Mouse (Mus musculus): ENCODE measurements around the gene Rsph10b. TPM values are rescaled to one million over a fixed set of nuclear protein-coding genes. Genes with fewer than 3 reads are reported as not detected.

The Rsph10b gene
- 1 to 10 TPM; 4.0 to 6.2 (median 5.0) TPM for total RNA-seq (2022)

GRCm38 (mm10) chr5:143932831-143933230, at the start of gene Rsph10b:
TSS of gene Rsph10b (plus strand) at chr5:143933035.
- no peak for DNase-seq (ENCODE audit: low spot score in 2 of 2)

GRCm38 (mm10) chr5:143885274-143885673, 47.6 kb upstream of the Rsph10b start:
- DNase-seq (ENCODE audit: low spot score in 2 of 2), result no peak

GRCm38 (mm10) chr5:143890741-143891140, 42.1 kb upstream of the Rsph10b start:
- no peak for DNase-seq (ENCODE audit: low spot score in 2 of 2)

GRCm38 (mm10) chr5:143892255-143892886, 40.5 kb upstream of the Rsph10b start:
- no peak for DNase-seq (ENCODE audit: low spot score in 2 of 2)

GRCm38 (mm10) chr5:143893396-143893795, 39.4 kb upstream of the Rsph10b start:
- DNase-seq (ENCODE audit: low spot score in 2 of 2), result no peak

- no peak for DNase-seq (ENCODE audit: low spot score in 2 of 2)
Observed at GRCm38 (mm10) chr5:143897635-143898330, 35.1 kb upstream of the Rsph10b start, which contains the start of gene Ankrd61. TSS of gene Ankrd61 (minus strand) at chr5:143897685.

- DNase-seq (ENCODE audit: low spot score in 2 of 2), result peak in 1 of 2 experiments; percentile 20
Observed at GRCm38 (mm10) chr5:143902111-143902510, 30.7 kb upstream of the Rsph10b start.

GRCm38 (mm10) chr5:143903813-143904212, 29.0 kb upstream of the Rsph10b start:
- no peak for DNase-seq (ENCODE audit: low spot score in 2 of 2)

- no peak for DNase-seq (ENCODE audit: low spot score in 2 of 2)
Observed at GRCm38 (mm10) chr5:143906429-143906828, 26.4 kb upstream of the Rsph10b start.

- no peak for DNase-seq (ENCODE audit: low spot score in 2 of 2)
Observed at GRCm38 (mm10) chr5:143908926-143909325, 23.9 kb upstream of the Rsph10b start.

- peak; percentile 90 to 98 for DNase-seq (ENCODE audit: low spot score in 2 of 2)
Observed at GRCm38 (mm10) chr5:143909417-143910400, 23.1 kb upstream of the Rsph10b start, which contains the start of the genes Aimp2 and Pms2. TSS of gene Aimp2 (minus strand) at chr5:143909847. TSS of gene Pms2 (plus strand) at chr5:143909964.

- no peak for DNase-seq (ENCODE audit: low spot score in 2 of 2)
Observed at GRCm38 (mm10) chr5:143916221-143916620, 16.6 kb upstream of the Rsph10b start.

GRCm38 (mm10) chr5:143917418-143917817, 15.4 kb upstream of the Rsph10b start:
- no peak for DNase-seq (ENCODE audit: low spot score in 2 of 2)

- DNase-seq (ENCODE audit: low spot score in 2 of 2), result no peak
Observed at GRCm38 (mm10) chr5:143918120-143918519, 14.7 kb upstream of the Rsph10b start.

- no peak for DNase-seq (ENCODE audit: low spot score in 2 of 2)
Observed at GRCm38 (mm10) chr5:143924781-143925452, 7.9 kb upstream of the Rsph10b start.

GRCm38 (mm10) chr5:143927875-143928274, 5.0 kb upstream of the Rsph10b start, which contains the start of gene Gm42421:
TSS of gene Gm42421 (plus strand) at chr5:143928175.
- no peak for DNase-seq (ENCODE audit: low spot score in 2 of 2)

- no peak for DNase-seq (ENCODE audit: low spot score in 2 of 2)
Observed at GRCm38 (mm10) chr5:143929291-143929690, 3.5 kb upstream of the Rsph10b start.

- DNase-seq (ENCODE audit: low spot score in 2 of 2), result no peak
Observed at GRCm38 (mm10) chr5:143930656-143931055, 2.2 kb upstream of the Rsph10b start.

- no peak for DNase-seq (ENCODE audit: low spot score in 2 of 2)
Observed at GRCm38 (mm10) chr5:143931863-143932580, 813 bp upstream of the Rsph10b start.

- no peak for DNase-seq (ENCODE audit: low spot score in 2 of 2)
Observed at GRCm38 (mm10) chr5:143933414-143933813, 579 bp downstream of the Rsph10b start.
